Mouse (Mus musculus) embryonic facial prominence, embryonic 11.5 days (tissue): ENCODE data around the gene 1700016C15Rik. TPM values are rescaled to one million over a fixed set of nuclear protein-coding genes. Genes with fewer than 3 reads are reported as not detected.
A peak's percentile ranks its signal among the peaks of the same experiment; 100 is the strongest.

ENCODE experiments used
- ATAC-seq: fragments of 200-750 bp; cut with Nextera tagmentation; replicated peaks from 2 replicates; pipeline ENCODE4 v1.8.0; 2017; ENCODE audit warnings: low read depth; ENCODE audit not compliant: insufficient number of reproducible peaks, low FRiP score, low TSS enrichment
- DNase-seq: peaks from one replicate; pipeline ENCODE4 v3.0.0-alpha.2; 2015; ENCODE audit warnings: low spot score
- H3K27ac ChIP-seq: fragments of 300-500 bp; sonication (generic); replicated peaks from 2 replicates; pipeline ENCODE4 v1.5.1; 2014; ENCODE audit warnings: mild to moderate bottlenecking, low read depth, low read length, control low read depth
- H3K27me3 ChIP-seq: fragments of 300-500 bp; sonication (generic); 2 replicates; pipeline ENCODE4 v1.6.1; 2014; ENCODE audit warnings: mild to moderate bottlenecking, low read length, moderate library complexity, mixed read lengths; ENCODE audit not compliant: control insufficient read depth, insufficient read depth
- H3K36me3 ChIP-seq: fragments of 300-500 bp; sonication (generic); replicated peaks from 2 replicates; pipeline ENCODE4 v1.6.1; 2014; ENCODE audit warnings: low read depth, mild to moderate bottlenecking, low read length, moderate library complexity, mixed read lengths; ENCODE audit not compliant: control insufficient read depth, insufficient read depth
- H3K4me1 ChIP-seq: fragments of 300-500 bp; sonication (generic); 2 replicates; pipeline ENCODE4 v1.6.1; 2014; ENCODE audit warnings: low read length, mixed read lengths; ENCODE audit not compliant: control insufficient read depth, insufficient read depth
- H3K4me2 ChIP-seq: fragments of 300-500 bp; sonication (generic); 2 replicates; pipeline ENCODE4 v1.6.1; 2014; ENCODE audit warnings: low read depth, mild to moderate bottlenecking, control low read depth, low read length, moderate library complexity
- H3K4me3 ChIP-seq: fragments of 300-500 bp; sonication (generic); 2 replicates; pipeline ENCODE4 v1.5.1; 2014; ENCODE audit warnings: low read depth, low read length, control low read depth
- H3K9ac ChIP-seq: fragments of 300-500 bp; sonication (generic); replicated peaks from 2 replicates; pipeline ENCODE4 v1.6.1; 2014; ENCODE audit warnings: mild to moderate bottlenecking, control low read depth, low read length
- H3K9me3 ChIP-seq: fragments of 300-500 bp; sonication (generic); replicated peaks from 2 replicates; pipeline ENCODE4 v1.6.1; 2016; ENCODE audit warnings: mild to moderate bottlenecking, low read length, inconsistent platforms, mixed read lengths; ENCODE audit not compliant: control insufficient read depth
- WGBS: fragments of 180-500 bp; shearing (Covaris S2); extraction: QIAGEN DNeasy Blood & Tissue Kit; methylation state at CpG from one replicate; pipeline ENCODE4 v1.1.7; 2014; 5-methylcytosine and 5-hydroxymethylcytosine counted together
- polyA plus RNA-seq: library from polyadenylated mRNA; unstranded; fragments of >200 nt; fragmentation: Nextera tagmentation; extraction: Ambion mirVana; gene quantifications from 2 replicates; pipeline ENCODE4 v1.2.1, GENCODE M21; 2014

Gene 1700016C15Rik
- polyA plus RNA-seq, 1 experiment from 2014 or later, result not detected

GRCm38 (mm10) chr1:177747869-177748540, 18.4 kb downstream of the 1700016C15Rik start:
- H3K9me3 ChIP-seq, result no peaks in the 10 kb centered on the region
- no peak overlapping the region for H3K4me2 ChIP-seq
- WGBS, result 92% methylated on average over 6 of the region's 6 CpGs
- ATAC-seq (no peak), DNase-seq (no peak)
- H3K27ac ChIP-seq, result no peak overlapping the region
- H3K27me3 ChIP-seq, result no peaks in the 10 kb centered on the region
- no peak overlapping the region for H3K9ac ChIP-seq
- H3K36me3 ChIP-seq, result no peaks in the 10 kb centered on the region
- H3K4me1 ChIP-seq, result no peaks in the 10 kb centered on the region
- H3K4me3 ChIP-seq, result no peak overlapping the region

- H3K36me3 ChIP-seq, result no peaks in the 10 kb centered on the region
- H3K4me2 ChIP-seq, result no peak overlapping the region
- DNase-seq, result no peak
- H3K27me3 ChIP-seq, result no peaks in the 10 kb centered on the region
- H3K27ac ChIP-seq, result no peak overlapping the region
- no peaks in the 10 kb centered on the region for H3K4me1 ChIP-seq
- no peaks in the 10 kb centered on the region for H3K9me3 ChIP-seq
- H3K4me3 ChIP-seq, result no peak overlapping the region
- 36% methylated on average over 1 of the region's 1 CpGs for WGBS
- no peak for ATAC-seq
- H3K9ac ChIP-seq, result no peak overlapping the region
Measured at GRCm38 (mm10) chr1:177753496-177753895, 23.9 kb downstream of the 1700016C15Rik start.

DNA sequence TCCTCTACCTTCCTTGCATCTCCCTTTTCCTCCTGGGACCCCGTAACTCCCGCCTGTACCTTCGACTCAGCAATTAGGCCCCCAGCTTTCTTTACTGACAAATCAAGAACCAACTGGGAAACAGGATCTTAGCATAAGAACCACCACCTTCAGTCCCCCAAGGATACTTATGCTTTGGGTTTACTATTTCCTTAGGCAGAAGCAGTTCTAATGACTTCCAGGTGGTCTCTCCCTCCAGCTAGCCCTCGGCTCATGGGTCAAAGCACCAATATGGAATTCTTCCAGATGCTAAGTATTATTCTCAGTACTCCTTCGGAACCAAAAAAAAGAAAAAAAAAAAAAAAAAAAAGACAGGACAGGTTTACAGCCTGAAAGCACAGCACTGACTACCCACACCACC, 27.6 kb downstream of the 1700016C15Rik start:
- H3K27me3 ChIP-seq, result no peaks in the 10 kb centered on the region
- no peak overlapping the region for H3K4me3 ChIP-seq
- H3K4me1 ChIP-seq, result no peaks in the 10 kb centered on the region
- no peaks in the 10 kb centered on the region for H3K36me3 ChIP-seq
- DNase-seq, result peak; percentile 78
- H3K27ac ChIP-seq, result no peak overlapping the region
- H3K4me2 ChIP-seq, result no peak overlapping the region
- 39% methylated on average over 5 of the region's 5 CpGs for WGBS
- no peak for ATAC-seq
- H3K9me3 ChIP-seq, result no peaks in the 10 kb centered on the region
- no peak overlapping the region for H3K9ac ChIP-seq

GRCm38 (mm10) chr1:177768931-177769330, 39.3 kb downstream of the 1700016C15Rik start:
- Histone ChIP-seq H3K4me1 (no peaks in the 10 kb centered on the region), H3K9ac (no peak overlapping the region), H3K27ac (no peak overlapping the region), H3K27me3 (no peaks in the 10 kb centered on the region), H3K36me3 (peaks cover 4% of the 10 kb centered on the region), H3K4me2 (no peak overlapping the region), H3K4me3 (no peak overlapping the region), H3K9me3 (no peaks in the 10 kb centered on the region)
- no peak for DNase-seq
- no peak for ATAC-seq

DNA sequence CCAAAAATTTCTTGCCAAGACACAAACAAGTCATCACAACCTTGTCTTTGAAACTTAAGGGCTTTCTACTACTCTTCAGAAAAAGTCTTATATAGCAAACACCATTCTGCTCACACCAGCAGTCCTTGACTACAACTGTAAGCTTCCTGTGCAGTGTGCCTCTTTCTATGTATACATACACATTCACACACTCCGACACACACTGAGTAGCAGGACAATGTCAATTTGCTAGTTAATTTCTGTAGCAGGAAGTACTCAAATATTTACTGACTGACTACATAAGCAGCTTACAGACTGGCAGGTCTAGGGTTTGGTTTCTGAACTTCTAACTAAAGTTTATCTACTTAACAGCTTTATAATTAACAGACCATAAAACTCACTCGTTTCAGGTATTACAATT, 47.8 kb downstream of the 1700016C15Rik start:
- DNase-seq, result no peak
- Histone ChIP-seq H3K4me2 (no peak overlapping the region), H3K27me3 (no peaks in the 10 kb centered on the region), H3K27ac (no peak overlapping the region), H3K36me3 (no peaks in the 10 kb centered on the region; the same call in 1 of the 2 replicates), H3K4me1 (no peaks in the 10 kb centered on the region), H3K9ac (no peak overlapping the region), H3K4me3 (no peak overlapping the region), H3K9me3 (no peaks in the 10 kb centered on the region)
- 86% methylated on average over 2 of the region's 2 CpGs for WGBS
- no peak for ATAC-seq

GRCm38 (mm10) chr1:177792835-177793234, 63.2 kb downstream of the 1700016C15Rik start:
- no peaks in the 10 kb centered on the region for H3K27me3 ChIP-seq
- no peak overlapping the region for H3K9ac ChIP-seq
- WGBS, result 85% methylated on average over 3 of the region's 3 CpGs
- DNase-seq (no peak), ATAC-seq (no peak)
- no peak overlapping the region for H3K4me2 ChIP-seq
- no peaks in the 10 kb centered on the region for H3K4me1 ChIP-seq
- H3K36me3 ChIP-seq, result no peaks in the 10 kb centered on the region
- no peak overlapping the region for H3K4me3 ChIP-seq
- no peak overlapping the region for H3K27ac ChIP-seq
- no peaks in the 10 kb centered on the region for H3K9me3 ChIP-seq

- Histone ChIP-seq H3K4me1 (no peaks in the 10 kb centered on the region), H3K4me2 (peak overlapping the region; percentile 73), H3K27me3 (no peaks in the 10 kb centered on the region), H3K9ac (peak overlapping the region; percentile 57), H3K4me3 (peak overlapping the region; percentile 80), H3K27ac (no peak overlapping the region), H3K36me3 (no peaks in the 10 kb centered on the region), H3K9me3 (no peaks in the 10 kb centered on the region)
- ATAC-seq (no peak), DNase-seq (no peak)
- WGBS, result 11% methylated on average over 8 of the region's 8 CpGs
Measured at GRCm38 (mm10) chr1:177794866-177795265, 65.3 kb downstream of the 1700016C15Rik start.

- H3K27me3 ChIP-seq, result no peaks in the 10 kb centered on the region
- ATAC-seq (peak; percentile 57; the same call in 1 of the 2 replicates), DNase-seq (peak; percentile 63)
Measured at GRCm38 (mm10) chr1:177795421-177796192, 66.0 kb downstream of the 1700016C15Rik start.

More at GRCm38 (mm10) chr1:177795421-177796192, 66.0 kb downstream of the 1700016C15Rik start:
- Histone ChIP-seq H3K36me3 (no peaks in the 10 kb centered on the region), H3K4me3 (peak overlapping the region; percentile 80), H3K9me3 (no peaks in the 10 kb centered on the region), H3K4me1 (no peaks in the 10 kb centered on the region), H3K27ac (peak overlapping the region; percentile 72), H3K4me2 (peak overlapping the region; percentile 73), H3K9ac (peak overlapping the region; percentile 76)
- WGBS, result under 1% methylated on average over 41 of the region's 41 CpGs
